Mouse (Mus musculus) adrenal gland, adult 18-20 months (tissue): Measurements from ENCODE around the gene Arhgef10l. TPM values are rescaled to one million over a fixed set of nuclear protein-coding genes. Genes with fewer than 3 reads are reported as not detected.
A peak's percentile ranks its signal among the peaks of the same experiment; 100 is the strongest.

Experiments
- DNase-seq, 2 experiments: peaks; one replicate each; pipeline ENCODE4 v3.0.0; 2021 to 2022; ENCODE audit warnings: low spot score in 2 of 2
- total RNA-seq, 2 experiments: library from RNA; stranded (reverse); gene quantifications; 1 replicate in 1 of 2; 2 replicates in 1 of 2; pipeline ENCODE4 v1.2.3; 2021

Gene Arhgef10l
- total RNA-seq, 2 experiments from 2014 or later: 6.7 to 10.7 TPM

GRCm38 (mm10) chr4:140637269-140637668 is 28.5 kb downstream of the Arhgef10l start:
- DNase-seq: no peak

- no peak for DNase-seq
These were observed 29.4 kb downstream of the Arhgef10l start for GRCm38 (mm10) chr4:140636312-140636996.

- DNase-seq: no peak
These were observed 30.9 kb downstream of the Arhgef10l start for GRCm38 (mm10) chr4:140634861-140635388.

GRCm38 (mm10) chr4:140631276-140631849 is 34.4 kb downstream of the Arhgef10l start:
- peak in 1 of 2 experiments; percentile 33 for DNase-seq

- DNase-seq: peak; percentile 57 to 61
These were observed 35.1 kb downstream of the Arhgef10l start for GRCm38 (mm10) chr4:140630651-140631241.

- DNase-seq: no peak
These were observed 35.7 kb downstream of the Arhgef10l start for GRCm38 (mm10) chr4:140630136-140630535.

GRCm38 (mm10) chr4:140628971-140629370 is 36.8 kb downstream of the Arhgef10l start:
- no peak for DNase-seq

- DNase-seq: no peak
These were observed 37.3 kb downstream of the Arhgef10l start for GRCm38 (mm10) chr4:140628412-140628943.

GRCm38 (mm10) chr4:140625651-140626525 is 39.9 kb downstream of the Arhgef10l start:
- no peak for DNase-seq

GRCm38 (mm10) chr4:140624468-140625176 is 41.2 kb downstream of the Arhgef10l start:
- no peak for DNase-seq

GRCm38 (mm10) chr4:140624087-140624467 is 41.7 kb downstream of the Arhgef10l start:
- no peak for DNase-seq

- no peak for DNase-seq
These were observed 43.0 kb downstream of the Arhgef10l start for GRCm38 (mm10) chr4:140622819-140623218.

- no peak for DNase-seq
These were observed 45.3 kb downstream of the Arhgef10l start for GRCm38 (mm10) chr4:140620496-140620895.

GRCm38 (mm10) chr4:140617391-140618385 is 48.1 kb downstream of the Arhgef10l start:
- no peak for DNase-seq

GRCm38 (mm10) chr4:140616894-140617293 is 48.9 kb downstream of the Arhgef10l start:
- no peak for DNase-seq

- DNase-seq: no peak
These were observed 49.6 kb downstream of the Arhgef10l start for GRCm38 (mm10) chr4:140616196-140616595.

- no peak for DNase-seq
These were observed 50.0 kb downstream of the Arhgef10l start for GRCm38 (mm10) chr4:140615771-140616170.

- no peak for DNase-seq
These were observed 51.3 kb downstream of the Arhgef10l start for GRCm38 (mm10) chr4:140614553-140614952.

GRCm38 (mm10) chr4:140614145-140614544 is 51.7 kb downstream of the Arhgef10l start:
- DNase-seq: no peak
